Mouse (Mus musculus) embryo, embryonic 11 days (tissue): ENCODE measurements around the gene Ctxn1.

Source experiments
- DNase-seq: peaks from one replicate; pipeline ENCODE4 v3.0.0-alpha.2; 2015

The Ctxn1 gene

DNA sequence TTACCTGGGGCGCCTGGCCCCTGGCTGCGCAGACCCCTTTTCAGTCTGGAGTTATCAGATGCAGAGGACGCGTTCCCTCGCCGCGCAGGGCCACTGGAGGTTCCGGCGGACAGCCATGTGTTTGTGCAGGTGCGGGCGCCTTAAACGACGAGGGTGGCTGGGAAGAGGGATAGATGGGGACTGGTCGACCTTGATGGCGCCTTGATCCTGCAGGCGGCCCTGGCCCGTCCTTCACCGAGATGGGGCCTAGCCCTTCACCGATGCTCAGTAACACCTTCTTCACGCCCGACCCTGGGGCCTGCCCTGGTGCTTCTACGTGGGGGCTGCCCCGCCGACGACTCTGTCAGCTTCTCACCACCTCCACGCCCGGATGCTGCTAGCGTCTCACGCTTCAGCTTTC, 9.9 kb downstream of the Ctxn1 start:
- peak; percentile 66 for DNase-seq

DNA sequence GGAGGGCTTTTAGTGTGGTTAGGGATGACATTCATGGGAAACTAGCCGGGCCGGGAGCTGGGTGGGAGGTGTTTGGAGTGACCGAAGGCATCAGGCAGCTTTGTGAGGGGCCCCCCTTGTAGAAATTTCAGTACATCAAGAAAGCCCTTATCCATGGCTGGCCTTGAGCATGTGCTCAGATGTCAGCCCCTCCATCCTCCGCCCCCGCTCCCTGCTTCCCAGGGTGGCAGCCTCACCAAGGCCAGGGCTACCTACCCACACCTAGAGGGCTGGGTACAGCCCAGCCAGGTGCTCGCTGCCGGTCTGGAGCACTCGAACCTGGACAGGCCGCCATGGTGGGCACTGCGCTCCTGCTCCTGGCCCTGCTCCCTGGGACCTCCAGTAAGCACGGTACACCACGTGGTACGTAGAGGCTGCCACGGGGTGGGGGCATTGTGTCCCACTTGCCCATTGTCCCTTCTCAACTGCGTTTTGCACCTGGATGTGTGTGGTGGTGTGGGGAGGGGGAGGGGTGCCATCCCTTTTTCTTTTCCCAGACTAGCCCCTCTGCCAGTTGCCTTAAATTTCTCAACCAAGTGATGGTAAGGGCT, 11.0 kb downstream of the Ctxn1 start, which contains the start of gene Tgfbr3l:
Gene Tgfbr3l (plus strand): TSS at position 264 of the 590 bp plus-strand sequence.
- DNase-seq = no peak

- DNase-seq = no peak
Measured at GRCm38 (mm10) chr8:4247241-4247640, 11.8 kb downstream of the Ctxn1 start.

- DNase-seq = no peak
Measured at GRCm38 (mm10) chr8:4245737-4246136, 13.3 kb downstream of the Ctxn1 start.

- DNase-seq = no peak
Measured at GRCm38 (mm10) chr8:4245061-4245460, 14.0 kb downstream of the Ctxn1 start.

GRCm38 (mm10) chr8:4239193-4239890, 19.7 kb downstream of the Ctxn1 start:
- no peak for DNase-seq

GRCm38 (mm10) chr8:4238434-4239192, 20.5 kb downstream of the Ctxn1 start, which contains the start of the genes Map2k7 and Gm49320:
TSS of gene Map2k7 (plus strand) at chr8:4238740.
TSS of gene Gm49320 (plus strand) at chr8:4238865.
- DNase-seq = peak; percentile 100

DNA sequence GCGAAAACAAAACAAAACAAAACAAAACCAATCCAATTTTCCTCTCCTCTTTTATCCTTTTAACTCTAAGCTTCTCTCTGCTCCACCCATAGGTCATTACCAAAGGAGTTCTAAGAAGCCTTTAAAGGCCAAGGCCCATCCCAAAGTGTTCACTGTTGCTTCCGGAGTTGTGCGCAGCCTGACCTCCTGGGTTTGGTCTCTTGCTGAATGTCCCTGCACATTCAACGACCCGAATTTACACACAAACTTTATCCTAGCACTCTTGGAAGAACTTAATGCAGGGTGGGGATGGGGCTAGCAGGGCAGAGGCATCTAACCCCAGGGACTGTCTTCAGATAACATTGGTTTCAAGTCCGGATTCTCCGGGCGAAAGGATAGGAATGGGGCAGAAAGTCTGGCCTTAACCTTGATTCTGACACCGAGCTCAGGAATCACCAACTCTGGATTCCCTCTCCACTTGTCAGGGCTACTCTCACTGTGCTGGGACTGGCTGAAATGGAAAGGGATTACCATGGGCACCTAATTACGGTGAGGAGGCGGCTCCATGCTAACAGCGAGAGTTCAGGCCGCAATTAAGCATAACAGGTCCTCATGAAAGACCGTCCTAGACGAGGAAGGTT, 21.1 kb downstream of the Ctxn1 start:
- no peak for DNase-seq

- DNase-seq = no peak
Measured at GRCm38 (mm10) chr8:4230612-4231351, 28.3 kb downstream of the Ctxn1 start.

- DNase-seq = no peak
Measured at GRCm38 (mm10) chr8:4229784-4230183, 29.3 kb downstream of the Ctxn1 start.

GRCm38 (mm10) chr8:4227919-4228318, 31.2 kb downstream of the Ctxn1 start:
- DNase-seq = no peak

- DNase-seq = peak; percentile 9
Measured at GRCm38 (mm10) chr8:4226739-4227347, 32.2 kb downstream of the Ctxn1 start, which contains the start of gene Lrrc8e. TSS of gene Lrrc8e (plus strand) at chr8:4226827.

DNA sequence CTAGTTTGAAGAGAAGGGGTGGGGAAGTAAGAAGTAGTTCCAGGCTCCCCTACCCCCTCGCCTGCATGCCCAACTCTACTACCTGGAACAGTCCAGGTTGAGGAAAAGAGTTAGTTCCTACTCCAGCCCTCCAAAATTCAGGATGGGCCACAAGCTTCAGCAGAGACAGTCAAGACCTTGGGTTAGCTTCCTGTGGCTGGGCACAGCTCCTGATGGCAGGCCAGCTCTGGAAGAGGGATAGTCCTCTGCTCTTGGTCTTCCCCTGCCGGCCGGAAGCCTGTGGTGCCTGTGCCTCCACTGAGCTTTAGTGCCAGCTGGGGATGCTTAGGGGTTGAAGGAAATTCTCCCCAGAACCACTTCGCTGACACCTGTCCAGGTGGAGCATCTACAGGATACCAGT, 32.8 kb downstream of the Ctxn1 start:
- DNase-seq = peak; percentile 8

GRCm38 (mm10) chr8:4222059-4222458, 37.0 kb downstream of the Ctxn1 start:
- DNase-seq = no peak

GRCm38 (mm10) chr8:4219617-4220016, 39.5 kb downstream of the Ctxn1 start:
- DNase-seq = no peak

GRCm38 (mm10) chr8:4216791-4217621, 42.1 kb downstream of the Ctxn1 start, which contains the start of gene Prr36:
TSS of gene Prr36 (minus strand) at chr8:4217459.
- peak; percentile 84 for DNase-seq

GRCm38 (mm10) chr8:4216296-4216695, 42.8 kb downstream of the Ctxn1 start:
- DNase-seq = peak; percentile 15

DNA sequence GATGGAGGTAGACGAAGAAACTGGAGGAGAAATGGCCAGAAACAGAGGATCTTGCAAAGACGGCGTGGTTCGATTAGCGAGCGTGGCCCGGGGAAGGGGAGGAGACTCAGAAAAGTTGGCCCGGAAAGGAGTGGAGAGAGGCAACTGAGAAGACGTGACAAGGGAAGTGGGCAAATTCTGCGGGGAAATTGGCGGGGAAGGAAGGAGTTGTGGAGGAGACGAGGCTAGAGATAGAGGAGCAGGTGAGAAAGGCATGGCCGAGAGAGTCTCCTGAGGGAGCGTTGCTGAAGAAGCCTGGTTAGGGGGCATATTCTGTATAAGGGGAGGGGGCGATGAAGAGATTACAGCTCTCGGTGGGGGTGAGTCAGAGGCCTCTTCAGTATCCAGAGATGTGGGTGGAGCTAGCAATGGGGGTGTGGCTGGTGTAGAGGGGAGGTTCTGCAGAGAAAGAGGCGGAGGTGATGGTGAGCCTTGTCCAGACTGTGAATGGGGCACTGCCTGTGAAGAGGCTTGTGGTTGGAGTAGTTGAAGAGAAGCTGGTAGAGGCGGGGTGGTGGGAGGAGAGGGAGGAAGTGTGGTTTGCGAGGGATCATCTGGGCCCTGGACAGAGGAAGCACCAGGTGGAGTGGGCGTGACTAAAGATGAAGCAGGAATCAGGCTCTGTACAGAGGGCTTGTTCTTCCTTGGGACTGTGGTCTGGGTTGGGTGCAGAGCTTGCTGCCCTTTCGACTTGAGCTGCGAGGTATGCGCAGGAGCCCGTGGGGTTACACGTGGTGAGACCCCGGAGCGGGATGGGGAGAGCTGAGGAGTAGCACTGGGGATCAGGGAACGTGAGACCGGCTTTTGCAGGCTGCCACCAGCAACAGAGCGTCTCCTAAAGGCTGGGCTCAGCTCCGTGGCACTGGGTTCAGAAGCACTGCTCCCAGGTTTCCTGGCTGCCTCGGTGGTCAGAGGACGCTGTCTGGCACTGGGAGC, 44.8 kb downstream of the Ctxn1 start:
- DNase-seq = peak; percentile 68

GRCm38 (mm10) chr8:4213210-4214005, 45.7 kb downstream of the Ctxn1 start:
- DNase-seq = peak; percentile 63
